Mouse (Mus musculus) intestine, postnatal 0 days (tissue): Measurements from ENCODE around the gene Aco2. TPM values are rescaled to one million over a fixed set of nuclear protein-coding genes. Genes with fewer than 3 reads are reported as not detected.
"Not testable (repeated sequence)": the region's sequence is repeated elsewhere in the genome, so short reads cannot be mapped to it uniquely, and the experiment has no call there.

Experiments used
- ATAC-seq: fragments of 200-750 bp; cut with Nextera tagmentation; 2 replicates; pipeline ENCODE4 v1.8.0; 2017; ENCODE audit warnings: mild to moderate bottlenecking, moderate TSS enrichment, moderate library complexity
- H3K27ac ChIP-seq: fragments of 300-500 bp; sonication (generic); 2 replicates; pipeline ENCODE4 v1.5.1; 2014; ENCODE audit warnings: mild to moderate bottlenecking, low read depth, low read length, moderate library complexity
- H3K27me3 ChIP-seq: fragments of 300-500 bp; sonication (generic); replicated peaks from 2 replicates; pipeline ENCODE4 v1.6.1; 2014; ENCODE audit warnings: low read length, mixed read lengths; ENCODE audit not compliant: control insufficient read depth, insufficient read depth
- H3K36me3 ChIP-seq: fragments of 300-500 bp; sonication (generic); 2 replicates; pipeline ENCODE4 v1.6.1; 2014; ENCODE audit warnings: mild to moderate bottlenecking, moderate library complexity; ENCODE audit not compliant: control insufficient read depth, insufficient read depth
- H3K4me1 ChIP-seq: fragments of 300-500 bp; sonication (generic); replicated peaks from 2 replicates; pipeline ENCODE4 v1.6.1; 2014; ENCODE audit warnings: antibody characterized with exemption, low read length, mixed read lengths; ENCODE audit not compliant: control insufficient read depth, insufficient read depth
- H3K4me2 ChIP-seq: fragments of 300-500 bp; sonication (generic); replicated peaks from 2 replicates; pipeline ENCODE4 v1.6.1; 2014; ENCODE audit warnings: low read depth, mild to moderate bottlenecking, moderate library complexity
- H3K4me3 ChIP-seq: fragments of 300-500 bp; sonication (generic); 2 replicates; pipeline ENCODE4 v1.5.1; 2014; ENCODE audit warnings: low read depth, low read length
- H3K9ac ChIP-seq: fragments of 300-500 bp; sonication (generic); 2 replicates; pipeline ENCODE4 v1.6.1; 2014; ENCODE audit warnings: mild to moderate bottlenecking, low read depth, low read length
- H3K9me3 ChIP-seq: fragments of 300-500 bp; sonication (generic); 2 replicates; pipeline ENCODE4 v1.6.1; 2016; ENCODE audit warnings: mixed run types; ENCODE audit not compliant: control insufficient read depth
- CTCF ChIP-seq: sonication (generic); IDR thresholded peaks from 2 replicates; pipeline ENCODE4 v1.5.1; 2016; ENCODE audit warnings: low read depth, mild to moderate bottlenecking, control low read depth, antibody characterized with exemption, moderate library complexity
- WGBS: fragments of 180-500 bp; shearing (Covaris S2); extraction: QIAGEN DNeasy Blood & Tissue Kit; methylation state at CpG from one replicate; pipeline ENCODE4 v1.1.7; 2014; 5-methylcytosine and 5-hydroxymethylcytosine counted together
- polyA plus RNA-seq: library from polyadenylated mRNA; unstranded; fragments of >200 nt; fragmentation: Nextera tagmentation; extraction: Ambion mirVana; gene quantifications from 2 replicates; pipeline ENCODE4 v1.2.1, GENCODE M21; 2015

The Aco2 gene
- polyA plus RNA-seq, 1 experiment from 2014 or later, result 209 TPM

DNA sequence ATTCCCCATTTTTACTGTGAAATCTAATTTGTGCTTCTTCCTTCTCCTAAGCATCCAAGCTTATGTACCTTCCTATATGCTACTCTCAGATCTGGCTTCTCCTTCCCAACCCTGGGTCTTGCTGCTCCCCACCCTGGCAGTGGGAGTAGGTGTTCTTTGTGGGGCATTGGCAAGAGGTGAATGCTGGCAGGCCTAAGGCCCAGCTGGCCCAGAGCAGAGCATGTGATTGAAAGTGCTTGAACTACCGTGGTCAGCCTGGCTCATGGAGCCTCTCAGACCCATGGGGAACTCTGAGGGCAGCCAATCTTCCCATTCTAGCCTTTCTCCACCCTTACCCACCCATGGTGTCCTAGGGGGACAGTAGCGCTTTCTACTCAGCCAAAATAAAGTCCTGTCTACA, 24.3 kb downstream of the Aco2 start:
- Histone ChIP-seq H3K9me3 (no peaks in the 10 kb centered on the region), H3K4me2 (no peak overlapping the region), H3K9ac (no peak overlapping the region), H3K27ac (0 out of 2 replicates have a peak overlapping the region, but pooled peaks have one; percentile 7), H3K36me3 (peaks cover 47% of the 10 kb centered on the region), H3K4me1 (no peaks in the 10 kb centered on the region; the same call in 1 of the 2 replicates), H3K4me3 (no peak overlapping the region), H3K27me3 (no peaks in the 10 kb centered on the region)
- WGBS, result 68% methylated on average over 2 of the region's 2 CpGs
- no peak for ATAC-seq
- no peak for TF ChIP-seq CTCF

DNA sequence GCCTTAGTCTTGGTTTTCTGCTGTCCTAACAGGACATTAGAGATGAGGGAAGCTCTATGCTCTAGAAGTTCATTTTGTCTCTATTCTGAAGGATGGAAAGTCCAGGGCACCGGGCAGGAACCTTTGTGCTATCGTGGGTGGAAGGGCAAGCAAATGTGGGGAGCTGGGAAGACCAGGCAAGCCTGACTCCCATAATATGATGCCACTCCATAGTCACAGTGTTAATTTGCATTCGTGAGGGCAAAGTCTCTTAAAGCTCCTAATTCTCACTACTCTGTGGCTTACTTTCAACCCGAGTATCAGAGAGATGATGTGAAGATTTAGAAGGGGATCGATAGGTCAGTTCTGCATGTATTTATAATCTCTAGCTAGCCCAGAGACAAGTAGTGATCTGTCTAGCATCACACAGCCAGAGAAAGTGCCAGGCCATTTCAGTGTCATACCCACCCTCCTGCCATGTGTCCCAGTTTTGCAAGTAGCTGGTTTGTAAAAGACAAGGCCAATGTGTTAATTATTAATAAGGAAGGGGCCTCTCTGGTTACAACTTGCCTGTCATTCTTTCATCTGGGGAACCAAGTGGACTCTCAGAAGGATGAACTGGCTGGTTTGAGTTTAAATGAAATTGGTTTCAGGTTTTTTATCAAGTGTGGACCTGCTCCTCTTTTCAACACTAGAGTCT, 25.6 kb downstream of the Aco2 start:
- WGBS, result 47% methylated on average over 5 of the region's 5 CpGs
- peaks cover 55% of the 10 kb centered on the region for H3K36me3 ChIP-seq

GRCm38 (mm10) chr15:81898751-81899150, 26.6 kb downstream of the Aco2 start:
- Histone ChIP-seq H3K4me3 (no peak overlapping the region), H3K4me2 (no peak overlapping the region), H3K4me1 (no peaks in the 10 kb centered on the region; the same call in 1 of the 2 replicates), H3K27me3 (no peaks in the 10 kb centered on the region), H3K27ac (peak overlapping the region; percentile 29; the same call in 1 of the 2 replicates), H3K9me3 (no peaks in the 10 kb centered on the region), H3K9ac (no peak overlapping the region), H3K36me3 (peaks cover 65% of the 10 kb centered on the region)
- 56% methylated on average over 2 of the region's 2 CpGs for WGBS
- ATAC-seq, result peak; percentile 27
- TF ChIP-seq CTCF, result no peak

More for the DNA sequence above, 25.6 kb downstream of the Aco2 start:
- peak; percentile 55 for ATAC-seq
- H3K4me2 ChIP-seq, result peak overlapping the region; percentile 32
- H3K9ac ChIP-seq, result no peak overlapping the region
- no peaks in the 10 kb centered on the region; the same call in 1 of the 2 replicates for H3K4me1 ChIP-seq
- no peaks in the 10 kb centered on the region for H3K9me3 ChIP-seq
- no peaks in the 10 kb centered on the region for H3K27me3 ChIP-seq
- no peak overlapping the region for H3K4me3 ChIP-seq
- peak overlapping the region; percentile 10; the same call in 1 of the 2 replicates for H3K27ac ChIP-seq
- TF ChIP-seq CTCF, result no peak

GRCm38 (mm10) chr15:81904939-81905338, 32.8 kb downstream of the Aco2 start:
- H3K36me3 ChIP-seq, result peaks cover 93% of the 10 kb centered on the region
- TF ChIP-seq CTCF, result peak; percentile 89
- H3K4me3 ChIP-seq, result no peak overlapping the region
- H3K4me2 ChIP-seq, result no peak overlapping the region
- no peak overlapping the region for H3K27ac ChIP-seq
- no peaks in the 10 kb centered on the region for H3K27me3 ChIP-seq
- no peaks in the 10 kb centered on the region for H3K4me1 ChIP-seq
- 41% methylated on average over 2 of the region's 2 CpGs for WGBS
- ATAC-seq, result 0 out of 2 replicates have a peak, but pooled peaks have one; percentile 26
- no peak overlapping the region for H3K9ac ChIP-seq
- no peaks in the 10 kb centered on the region for H3K9me3 ChIP-seq

- Histone ChIP-seq H3K27ac (no peak overlapping the region), H3K9ac (no peak overlapping the region), H3K4me1 (no peaks in the 10 kb centered on the region), H3K27me3 (no peaks in the 10 kb centered on the region), H3K36me3 (peaks cover 90% of the 10 kb centered on the region), H3K4me3 (no peak overlapping the region), H3K4me2 (no peak overlapping the region), H3K9me3 (no peaks in the 10 kb centered on the region)
- TF ChIP-seq CTCF, result no peak
- WGBS, result 79% methylated on average over 8 of the region's 8 CpGs
- no peak for ATAC-seq
Observed at GRCm38 (mm10) chr15:81907953-81908352, 35.8 kb downstream of the Aco2 start.

GRCm38 (mm10) chr15:81908767-81909166, 36.7 kb downstream of the Aco2 start:
- ATAC-seq, H3K4me3 ChIP-seq, H3K27ac ChIP-seq, H3K27me3 ChIP-seq, H3K4me2 ChIP-seq, H3K4me1 ChIP-seq, H3K9me3 ChIP-seq, H3K9ac ChIP-seq: not testable (repeated sequence)
- peak; percentile 49 for TF ChIP-seq CTCF
- 82% methylated on average over 4 of the region's 4 CpGs for WGBS
- H3K36me3 ChIP-seq, result peaks cover 90% of the 10 kb centered on the region
